Comparison of ENCODE assay signal across 8 mouse cellular contexts in the genomic region with DNA sequence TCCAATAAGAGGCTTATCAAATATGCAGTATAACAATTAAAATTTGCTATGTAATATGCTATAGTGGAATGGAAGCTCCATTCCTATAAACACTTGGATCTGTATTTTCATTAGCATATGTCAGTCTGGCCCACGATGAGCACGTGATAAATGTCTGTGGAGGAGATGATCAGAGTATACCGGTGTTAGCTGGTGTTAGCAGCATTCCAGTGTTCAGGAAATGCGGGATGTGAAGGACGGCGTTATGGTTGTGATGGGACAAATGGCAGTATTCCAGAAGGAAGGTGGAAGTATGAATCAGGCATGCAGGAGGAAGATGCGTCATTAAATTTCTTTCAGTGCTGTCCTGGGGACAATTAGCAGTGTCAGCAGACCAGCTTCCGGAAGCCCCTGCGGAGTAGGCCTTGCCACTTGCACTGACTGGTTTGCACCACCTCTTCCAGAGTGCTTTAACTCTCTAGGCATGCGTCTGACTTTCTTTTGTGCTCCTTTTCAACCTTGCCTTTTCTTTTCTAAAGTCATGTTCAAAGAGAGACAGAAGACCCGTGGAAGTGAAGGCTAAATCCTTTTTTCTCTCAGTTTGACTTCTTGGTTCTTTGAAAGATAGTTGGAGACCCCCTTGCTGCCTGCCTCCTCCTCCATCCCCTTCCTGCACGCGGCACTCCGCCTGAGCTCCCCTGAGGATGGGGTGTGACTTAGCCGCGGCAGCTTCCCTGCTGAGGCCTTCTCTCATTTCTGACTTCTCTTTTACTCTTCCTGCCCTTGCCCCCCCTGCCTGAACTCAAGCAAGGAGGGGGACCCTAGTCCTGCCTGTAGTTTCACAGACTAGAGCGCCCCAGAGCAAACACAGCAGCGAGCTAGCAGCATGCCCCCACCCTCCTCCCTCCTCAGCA.
DNase-seq lines count a peak whose midpoint lies in the region; ATAC-seq and TF ChIP-seq lines count a peak whose summit lies in the region.

No protein-coding gene starts in this region.

- peak overlapping the region; percentile 13; the same call in 1 of the 2 replicates for H3K4me2 ChIP-seq in forebrain, postnatal 0 days (ENCODE audit: low read depth)
- peak overlapping the region; percentile 43 for H3K4me2 ChIP-seq in limb, embryonic 14.5 days (replicated peaks; ENCODE audit: low read depth, low read length, severe bottlenecking)
- peak overlapping the region; percentile 31 for H3K4me2 ChIP-seq in neural tube, embryonic 11.5 days (ENCODE audit: low read depth)

- no peaks in the 10 kb centered on the region for H3K4me1 ChIP-seq in forebrain, postnatal 0 days (ENCODE audit: insufficient read depth)
- peaks cover 7% of the 10 kb centered on the region for H3K4me1 ChIP-seq in limb, embryonic 14.5 days (ENCODE audit: control insufficient read depth, insufficient read depth, low read length)
- H3K4me1 ChIP-seq in neural tube, embryonic 11.5 days (ENCODE audit: control insufficient read depth, insufficient read depth, low read length) = 0 out of 2 replicates have a peak, but pooled peaks cover 6% of the 10 kb centered on the region

- no peak for DNase-seq in cerebellum, adult 11 months
- DNase-seq in WW6 (ENCODE audit: low read depth, low spot score) = peak; percentile 29
- no peak for DNase-seq in forebrain, postnatal 0 days
- DNase-seq in limb, embryonic 14.5 days (ENCODE audit: low spot score) = peak; percentile 3
- peak; percentile 46 for DNase-seq in neural tube, embryonic 11.5 days (ENCODE audit: low spot score)
- DNase-seq in left cerebral cortex, adult 2 months (ENCODE audit: extremely low spot score in 1 of 2, low spot score in 2 of 2) = no peak
- no peak for DNase-seq in left cerebral cortex, adult 11 months (ENCODE audit: low spot score)

- no peak for TF ChIP-seq CTCF in forebrain, postnatal 0 days (IDR thresholded peaks at IDR 0.05; ENCODE audit: low read depth)
- TF ChIP-seq CTCF in left cerebral cortex, adult 2 months (IDR thresholded peaks at IDR 0.05) = no peak

- TF ChIP-seq POLR2A in limb, embryonic 14.5 days (IDR thresholded peaks at IDR 0.05; ENCODE audit: borderline replicate concordance, extremely low read depth, insufficient read depth, insufficient read length) = no peak

- ATAC-seq in cerebellum, adult (ENCODE audit: insufficient number of reproducible peaks, low FRiP score, low TSS enrichment) = peak; percentile 80
- ATAC-seq in forebrain, postnatal 0 days = peak; percentile 69
- ATAC-seq in limb, embryonic 14.5 days (ENCODE audit: low FRiP score, low read depth) = no peak
- peak; percentile 86 for ATAC-seq in neural tube, embryonic 11.5 days (ENCODE audit: insufficient read depth, low FRiP score, low TSS enrichment)

- no peak overlapping the region for H3K27ac ChIP-seq in forebrain, postnatal 0 days (ENCODE audit: low read depth, low read length)
- H3K27ac ChIP-seq in limb, embryonic 14.5 days (replicated peaks; ENCODE audit: low read depth, low read length) = no peak overlapping the region
- H3K27ac ChIP-seq in neural tube, embryonic 11.5 days (ENCODE audit: low read depth, low read length) = 0 out of 2 replicates have a peak overlapping the region, but pooled peaks have one; percentile 42
- no peak overlapping the region for H3K27ac ChIP-seq in left cerebral cortex, adult 2 months

- no peaks in the 10 kb centered on the region for H3K9me3 ChIP-seq in forebrain, postnatal 0 days (ENCODE audit: low read length)
- H3K9me3 ChIP-seq in limb, embryonic 14.5 days (ENCODE audit: control insufficient read depth, low read length) = no peaks in the 10 kb centered on the region
- no peaks in the 10 kb centered on the region for H3K9me3 ChIP-seq in neural tube, embryonic 11.5 days (ENCODE audit: control insufficient read depth, low read length)

- no peak overlapping the region for H3K4me3 ChIP-seq in forebrain, postnatal 0 days (ENCODE audit: low read depth, low read length)
- H3K4me3 ChIP-seq in limb, embryonic 14.5 days (replicated peaks; ENCODE audit: low read length) = no peak overlapping the region
- H3K4me3 ChIP-seq in neural tube, embryonic 11.5 days (ENCODE audit: low read depth, low read length) = no peak overlapping the region
- H3K4me3 ChIP-seq in left cerebral cortex, adult 2 months = no peak overlapping the region

- H3K27me3 ChIP-seq in forebrain, postnatal 0 days (ENCODE audit: insufficient read depth, low read length) = no peaks in the 10 kb centered on the region
- H3K27me3 ChIP-seq in limb, embryonic 14.5 days (ENCODE audit: control insufficient read depth, insufficient read depth, low read length) = no peaks in the 10 kb centered on the region
- no peaks in the 10 kb centered on the region for H3K27me3 ChIP-seq in neural tube, embryonic 11.5 days (ENCODE audit: control insufficient read depth, insufficient read depth, low read length)

- no peak overlapping the region for H3K9ac ChIP-seq in forebrain, postnatal 0 days
- H3K9ac ChIP-seq in limb, embryonic 14.5 days (ENCODE audit: low read depth, low read length, severe bottlenecking) = peak overlapping the region; percentile 36; the same call in 1 of the 2 replicates
- H3K9ac ChIP-seq in neural tube, embryonic 11.5 days (ENCODE audit: low read length) = peak overlapping the region; percentile 35

- no peaks in the 10 kb centered on the region for H3K36me3 ChIP-seq in forebrain, postnatal 0 days (ENCODE audit: insufficient read depth)
- no peaks in the 10 kb centered on the region for H3K36me3 ChIP-seq in limb, embryonic 14.5 days (ENCODE audit: control insufficient read depth, insufficient read depth, low read length)
- no peaks in the 10 kb centered on the region for H3K36me3 ChIP-seq in neural tube, embryonic 11.5 days (ENCODE audit: control insufficient read depth, insufficient read depth, low read length)

- WGBS in forebrain, postnatal 0 days = 26% methylated on average over 18 of the region's 18 CpGs
- WGBS in limb, embryonic 14.5 days = 15% methylated on average over 18 of the region's 18 CpGs
- WGBS in neural tube, embryonic 11.5 days = 22% methylated on average over 18 of the region's 18 CpGs

- intact Hi-C loops in left cerebral cortex, adult 2 months (cut with DNase I) = no loop called here

Comparison
In these comparisons a context has a peak if more than half of its experiments do, and no peak if none do; other contexts are left out.
1. DNase-seq: peak in WW6 (single experiment), limb, embryonic 14.5 days (single experiment) and neural tube, embryonic 11.5 days (single experiment); none in cerebellum, adult 11 months (single experiment), forebrain, postnatal 0 days (single experiment), left cerebral cortex, adult 2 months (0 of 2) and left cerebral cortex, adult 11 months (single experiment).
2. Peak in every context shown above with its lines, with median percentiles within 50 percentile points of each other: H3K4me2 ChIP-seq.